Mouse (Mus musculus): ENCODE results near the gene Cd300ld4.
"Not testable (repeated sequence)": the region's sequence is repeated elsewhere in the genome, so short reads cannot be mapped to it uniquely, and the experiment has no call there.

The Cd300ld4 gene

DNA sequence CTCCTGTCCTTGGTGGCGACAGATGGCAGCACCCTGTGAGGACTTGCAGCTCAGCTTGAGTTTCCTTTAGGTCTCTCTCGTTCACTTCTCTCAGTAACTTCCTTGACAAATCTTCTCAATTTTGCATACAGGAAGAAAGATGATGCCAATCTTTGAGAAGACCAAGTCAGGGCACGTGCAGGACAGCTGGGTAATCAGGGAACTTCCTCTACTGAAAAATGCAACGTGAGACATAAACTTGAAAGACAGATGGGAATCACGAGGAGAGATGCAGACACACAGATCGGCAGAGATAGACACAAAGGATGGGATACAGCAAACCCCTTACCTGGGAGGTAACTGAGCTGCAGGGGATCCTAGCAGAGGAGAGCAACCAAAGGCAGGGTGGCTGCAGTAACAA lies at the start of gene Cd300ld4:
TSS of gene Cd300ld4 (minus strand) at position 101 of the 400 bp plus-strand sequence.
- DNase-seq (ENCODE audit: low spot score), result not testable (repeated sequence)

DNA sequence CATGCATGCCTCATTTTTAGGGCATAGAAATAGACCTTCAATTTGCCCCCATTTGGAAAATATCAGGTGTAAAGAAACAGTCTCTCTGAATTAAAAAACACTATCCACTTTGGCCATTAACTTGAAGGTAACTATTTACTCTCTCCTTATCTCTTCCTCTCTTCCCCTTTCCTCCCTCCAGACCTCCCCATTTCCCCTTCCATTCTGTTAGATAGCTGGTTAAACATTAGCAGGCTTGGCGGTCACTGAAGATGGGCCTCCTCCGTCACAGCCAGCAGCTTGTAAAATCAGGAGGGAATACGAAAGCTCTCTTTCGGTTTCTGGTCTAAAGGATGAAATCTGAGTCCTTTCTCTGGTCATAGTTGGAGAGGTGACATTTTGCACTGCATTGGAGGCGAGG lies 49.0 kb upstream of the Cd300ld4 start:
- DNase-seq (ENCODE audit: low spot score), result no peak

DNA sequence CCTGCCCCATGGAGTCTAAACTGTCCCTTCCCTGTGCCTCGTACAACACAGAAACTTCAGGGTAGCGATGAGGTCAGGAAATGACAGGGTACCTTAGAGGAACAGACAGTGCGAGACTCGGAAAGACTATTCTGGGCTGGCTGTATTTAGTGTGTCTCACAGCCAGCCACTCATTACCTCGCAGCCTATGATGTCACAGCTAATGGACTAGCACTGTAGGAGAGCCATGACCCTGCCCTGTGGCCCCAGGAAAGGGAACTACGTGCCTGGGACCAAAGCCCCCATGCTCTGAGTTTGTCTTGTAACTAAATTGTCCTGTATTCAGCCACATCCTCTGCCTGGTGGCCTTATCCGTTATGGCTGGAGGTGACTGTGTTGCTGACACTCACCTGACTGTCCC lies 48.6 kb upstream of the Cd300ld4 start:
- no peak for DNase-seq (ENCODE audit: low spot score)

DNA sequence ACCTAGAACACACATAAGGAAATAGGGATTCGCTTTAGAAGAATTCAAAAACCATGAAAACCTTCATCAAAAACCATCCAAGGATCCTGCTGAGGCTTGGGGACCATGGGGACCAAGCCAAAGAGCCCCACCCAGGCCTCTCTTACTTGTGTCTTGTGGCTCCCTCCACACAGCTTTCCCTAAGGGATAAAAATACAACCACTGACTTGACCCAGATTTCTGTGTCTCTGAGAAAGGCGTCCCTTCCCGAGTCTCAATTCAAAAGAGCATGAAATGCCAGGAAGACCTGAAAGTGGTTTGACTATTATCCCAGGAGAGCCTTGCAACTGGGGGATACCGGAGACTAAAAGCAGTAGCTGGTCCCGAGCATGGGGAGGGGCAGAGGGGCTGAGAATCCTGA lies 46.2 kb upstream of the Cd300ld4 start:
- DNase-seq (ENCODE audit: low spot score), result no peak

DNA sequence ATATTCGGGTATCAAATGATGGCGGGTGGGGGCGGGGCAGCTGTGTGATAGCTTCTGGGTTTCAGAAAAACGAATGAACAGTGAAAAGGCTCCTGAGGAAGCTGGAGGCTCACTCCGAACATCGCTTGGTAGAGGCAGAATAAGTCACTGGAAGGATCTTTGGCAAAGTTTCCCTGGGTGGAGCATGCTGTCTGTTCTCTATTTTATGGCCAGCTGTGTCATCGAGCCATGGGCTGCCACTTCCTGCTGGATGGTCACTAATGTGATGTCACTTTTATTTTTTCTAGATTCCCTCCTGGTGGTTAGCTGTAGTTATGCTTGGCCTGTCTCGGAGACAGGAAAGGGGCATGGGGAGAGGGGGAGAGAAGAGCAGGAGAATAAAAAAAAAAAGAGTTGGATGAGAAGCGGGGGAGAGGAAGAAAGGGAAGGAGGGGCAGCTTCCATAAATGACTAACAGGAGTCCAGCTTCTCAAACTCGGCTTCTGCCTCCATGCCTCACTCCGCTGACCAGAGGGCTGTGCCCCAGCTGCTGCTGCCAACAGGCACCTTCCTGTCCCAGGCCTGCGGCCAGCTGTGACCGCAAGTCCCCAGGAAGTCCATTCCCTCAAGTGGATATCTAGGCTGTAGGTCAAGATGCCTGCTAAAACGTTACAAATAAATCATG lies 45.0 kb upstream of the Cd300ld4 start:
- DNase-seq (ENCODE audit: low spot score), result no peak

DNA sequence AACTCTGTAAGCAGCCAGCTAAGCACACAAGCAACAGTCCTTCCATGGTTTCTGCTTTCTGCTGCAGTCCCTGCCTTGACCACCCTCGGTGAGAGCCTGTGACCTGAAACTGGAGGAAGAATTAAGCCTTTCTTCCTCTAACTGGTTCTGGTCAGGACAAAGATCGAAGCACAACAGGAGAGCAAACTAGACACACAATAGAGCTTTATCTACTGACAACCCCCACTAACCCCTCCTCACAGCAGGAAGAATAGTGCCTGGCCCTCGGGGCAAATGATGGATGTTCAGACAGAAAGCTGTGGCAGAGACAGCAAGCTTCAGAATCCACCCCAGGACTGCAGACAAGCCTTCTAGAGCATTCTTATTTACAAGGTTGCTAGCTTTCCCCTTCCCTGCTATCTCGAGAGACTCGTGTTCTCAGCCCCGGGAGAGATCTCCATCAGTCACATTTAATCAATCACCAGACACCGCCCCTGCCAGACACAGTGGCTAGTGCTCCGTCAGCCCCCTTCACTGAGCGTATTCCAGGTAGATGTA lies 44.3 kb upstream of the Cd300ld4 start:
- DNase-seq (ENCODE audit: low spot score), result no peak

DNA sequence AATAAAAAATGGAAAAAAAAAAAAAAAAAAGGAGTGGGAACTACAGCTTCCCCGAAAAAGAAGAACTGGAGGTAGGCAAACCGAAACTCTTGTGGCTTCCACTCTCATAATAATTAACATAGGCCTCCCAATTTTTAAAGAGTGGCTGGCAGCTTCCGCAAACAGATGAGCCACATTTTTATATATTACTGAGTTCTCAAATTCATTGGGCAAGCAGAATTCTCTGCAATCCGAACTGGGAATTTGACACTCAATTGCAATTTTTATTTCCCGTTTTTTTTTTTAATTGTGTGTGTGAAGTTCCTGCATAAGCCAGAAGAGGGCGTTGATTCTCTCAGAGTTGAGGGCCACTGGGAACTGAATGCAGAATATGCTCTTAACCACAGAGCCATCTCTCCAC lies 40.0 kb upstream of the Cd300ld4 start:
- DNase-seq (ENCODE audit: low spot score), result no peak

DNA sequence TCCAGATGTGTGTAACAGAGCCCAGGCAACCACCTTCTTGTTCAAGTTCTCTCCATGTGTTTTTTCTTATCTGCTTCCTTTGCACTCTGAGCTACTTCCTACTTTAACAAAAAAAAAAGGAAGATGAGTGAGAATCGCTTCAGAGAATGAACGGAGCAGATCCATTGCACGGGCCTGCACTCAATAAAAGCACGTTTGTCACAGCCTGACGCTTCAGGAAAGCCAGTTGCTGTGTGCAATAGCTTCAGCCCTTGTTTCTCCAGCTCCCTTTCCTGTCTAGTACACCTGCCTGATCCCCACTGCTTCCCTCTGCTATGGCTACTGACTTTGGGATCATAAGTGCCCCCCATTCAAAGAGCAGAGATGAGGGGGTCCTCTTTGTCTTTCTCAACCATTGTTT lies 35.3 kb upstream of the Cd300ld4 start, which contains the start of gene Cd300e:
TSS of gene Cd300e (minus strand) at position 101 of the 400 bp plus-strand sequence.
- no peak for DNase-seq (ENCODE audit: low spot score)

DNA sequence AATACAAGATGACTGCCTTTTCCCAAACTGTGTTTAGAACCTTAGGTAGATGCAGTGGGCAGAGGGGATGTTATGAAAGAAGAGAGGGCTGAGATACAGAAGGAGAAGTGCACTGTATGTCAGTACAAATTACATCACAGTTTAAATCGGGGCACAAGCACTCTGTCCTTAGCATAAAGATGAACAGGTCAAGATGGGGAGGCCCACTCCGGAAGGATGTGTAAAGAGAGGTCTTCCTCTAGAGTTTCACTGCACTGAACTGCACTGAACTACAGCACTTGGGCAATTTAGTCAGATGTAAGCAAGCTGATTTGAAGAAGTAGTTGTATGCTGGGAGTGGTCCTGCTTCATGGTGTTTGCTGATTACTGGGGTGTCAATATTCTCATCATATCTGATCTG lies 33.0 kb upstream of the Cd300ld4 start:
- DNase-seq (ENCODE audit: low spot score), result no peak

DNA sequence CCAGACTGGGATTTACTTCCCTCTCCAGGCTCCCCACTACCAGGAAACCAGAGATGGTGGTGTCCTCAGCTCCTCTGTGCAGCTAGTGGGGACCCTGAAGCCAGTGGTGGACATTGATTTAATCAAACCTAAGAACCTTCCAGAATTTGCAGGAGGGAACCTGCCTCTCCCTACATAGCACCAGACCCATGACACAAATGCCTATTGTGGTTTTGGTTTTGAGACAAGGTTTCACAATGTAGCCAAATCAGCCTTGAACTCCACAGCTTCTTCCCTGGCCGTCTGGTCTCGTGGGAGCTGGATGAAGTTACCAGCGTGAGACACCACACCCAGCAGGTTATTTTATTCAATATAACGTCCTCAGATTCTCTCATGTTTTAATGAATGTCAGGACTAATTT lies 31.9 kb upstream of the Cd300ld4 start:
- no peak for DNase-seq (ENCODE audit: low spot score)

DNA sequence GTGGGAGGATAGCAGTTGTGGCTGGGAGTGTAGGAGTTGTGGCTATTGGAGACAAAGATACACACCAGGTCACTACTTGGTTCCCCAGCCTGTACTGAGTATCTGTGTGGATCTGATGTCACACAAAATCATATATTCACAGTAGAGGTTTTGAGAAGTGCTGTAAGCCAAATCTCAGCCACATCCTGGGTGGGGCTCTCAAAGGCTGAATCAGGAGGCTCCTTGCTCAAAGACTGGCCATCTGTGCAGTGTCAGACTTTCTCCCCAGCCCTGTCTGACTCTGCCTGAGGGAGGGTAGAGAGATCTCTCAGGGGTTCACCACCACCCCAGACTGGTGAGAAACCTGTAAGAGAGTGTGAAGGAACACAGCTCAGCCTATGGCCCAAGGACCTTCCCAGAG lies 27.7 kb upstream of the Cd300ld4 start:
- no peak for DNase-seq (ENCODE audit: low spot score)

DNA sequence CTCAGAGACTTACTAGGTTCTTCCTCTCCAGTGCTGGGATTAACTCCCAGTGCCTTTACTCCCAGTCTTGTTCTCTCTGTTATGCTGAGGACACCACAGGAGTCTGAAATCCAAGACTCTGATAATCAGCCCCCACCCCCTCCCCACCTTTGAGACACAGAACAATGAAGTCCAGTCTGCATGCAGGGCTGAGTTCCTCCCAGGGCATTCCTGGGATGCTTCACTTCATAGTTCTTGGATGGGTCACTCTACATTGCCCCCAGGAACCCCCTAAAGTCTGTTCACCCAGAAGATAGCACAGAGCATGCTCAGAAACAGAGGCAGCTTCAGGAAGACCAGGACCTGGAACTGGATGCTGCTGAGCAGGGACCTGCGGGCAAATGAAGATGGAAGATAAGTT lies 26.2 kb upstream of the Cd300ld4 start:
- DNase-seq (ENCODE audit: low spot score), result no peak

DNA sequence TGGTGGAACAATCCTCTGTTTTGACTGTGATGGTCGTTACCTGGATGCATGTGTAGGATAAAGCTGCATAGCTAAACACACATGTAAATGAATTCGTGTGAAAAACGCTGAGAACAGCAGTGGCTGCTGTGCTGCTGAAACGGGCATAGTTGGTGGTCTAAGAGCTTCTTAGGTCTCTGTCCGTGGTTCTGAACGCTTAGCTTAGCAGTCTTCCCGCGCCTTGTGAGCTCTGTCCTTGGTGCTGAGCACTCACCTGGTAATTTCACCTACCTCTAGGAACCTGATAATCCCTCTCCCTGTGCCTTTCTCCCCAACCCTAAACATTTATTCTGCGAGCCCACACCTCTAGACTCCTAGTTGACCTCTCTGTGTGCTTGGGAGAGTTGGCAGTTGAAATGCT lies 25.4 kb upstream of the Cd300ld4 start:
- no peak for DNase-seq (ENCODE audit: low spot score)

DNA sequence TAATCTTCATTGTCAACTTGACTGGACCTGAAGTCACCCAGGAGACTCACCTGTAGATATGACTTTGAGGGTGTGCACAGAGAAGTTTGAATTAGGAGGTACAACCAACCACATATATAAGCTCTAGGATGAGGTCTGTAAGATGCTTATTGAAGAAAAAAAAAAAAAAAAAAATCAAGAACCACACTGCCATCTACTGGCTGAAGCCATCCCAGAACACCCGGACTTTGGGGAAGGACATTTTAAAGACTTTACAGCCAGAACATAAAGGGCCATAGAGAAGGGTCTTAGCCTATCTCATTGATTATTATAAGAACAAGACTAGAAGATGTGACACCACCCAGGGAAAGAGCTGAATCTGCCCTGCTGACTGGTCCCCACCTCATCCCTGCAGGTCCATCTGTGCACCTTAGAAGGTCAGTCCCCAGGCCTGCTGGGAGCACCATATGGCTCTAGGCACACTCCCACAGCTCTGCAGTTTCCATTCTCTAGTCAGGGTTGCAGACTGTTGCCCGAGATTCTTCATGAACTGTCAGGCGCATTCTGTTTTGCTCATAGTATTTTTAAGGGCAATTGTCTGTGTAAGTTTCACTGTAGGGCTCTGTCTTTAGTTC lies 22.6 kb upstream of the Cd300ld4 start:
- DNase-seq (ENCODE audit: low spot score), result no peak

DNA sequence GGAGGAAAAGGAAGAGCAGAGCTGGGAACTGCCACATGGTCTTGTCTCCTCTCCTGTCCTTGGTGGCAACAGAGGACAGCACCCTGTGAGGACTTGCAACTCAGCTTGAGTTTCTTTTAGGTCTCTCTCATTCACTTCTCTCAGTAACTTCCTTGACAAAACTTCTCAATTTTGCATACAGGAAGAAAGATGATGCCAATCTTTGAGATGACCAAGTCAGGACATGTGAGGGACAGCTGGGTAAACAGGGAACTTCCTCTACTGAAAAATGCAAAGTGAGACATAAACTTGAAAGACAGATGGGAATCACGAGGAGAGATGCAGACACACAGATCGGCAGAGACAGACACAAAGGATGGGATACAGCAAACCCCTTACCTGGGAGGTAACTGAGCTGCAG lies 21.4 kb upstream of the Cd300ld4 start, which contains the start of gene Cd300ld3:
TSS of gene Cd300ld3 (minus strand) at position 151 of the 400 bp plus-strand sequence.
- DNase-seq (ENCODE audit: low spot score), result no peak

DNA sequence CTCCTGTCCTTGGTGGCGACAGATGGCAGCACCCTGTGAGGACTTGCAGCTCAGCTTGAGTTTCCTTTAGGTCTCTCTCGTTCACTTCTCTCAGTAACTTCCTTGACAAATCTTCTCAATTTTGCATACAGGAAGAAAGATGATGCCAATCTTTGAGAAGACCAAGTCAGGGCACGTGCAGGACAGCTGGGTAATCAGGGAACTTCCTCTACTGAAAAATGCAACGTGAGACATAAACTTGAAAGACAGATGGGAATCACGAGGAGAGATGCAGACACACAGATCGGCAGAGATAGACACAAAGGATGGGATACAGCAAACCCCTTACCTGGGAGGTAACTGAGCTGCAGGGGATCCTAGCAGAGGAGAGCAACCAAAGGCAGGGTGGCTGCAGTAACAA lies 10.9 kb upstream of the Cd300ld4 start, which contains the start of gene Cd300ld5:
TSS of gene Cd300ld5 (minus strand) at position 101 of the 400 bp plus-strand sequence.
- DNase-seq (ENCODE audit: low spot score), result not testable (repeated sequence)

DNA sequence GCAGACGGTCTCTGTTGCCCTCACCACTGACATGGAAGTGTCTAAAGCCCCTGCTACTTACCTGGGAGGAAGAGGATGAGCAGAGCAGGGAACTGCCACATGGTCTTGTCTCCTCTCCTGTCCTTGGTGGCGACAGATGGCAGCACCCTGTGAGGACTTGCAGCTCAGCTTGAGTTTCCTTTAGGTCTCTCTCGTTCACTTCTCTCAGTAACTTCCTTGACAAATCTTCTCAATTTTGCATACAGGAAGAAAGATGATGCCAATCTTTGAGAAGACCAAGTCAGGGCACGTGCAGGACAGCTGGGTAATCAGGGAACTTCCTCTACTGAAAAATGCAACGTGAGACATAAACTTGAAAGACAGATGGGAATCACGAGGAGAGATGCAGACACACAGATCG lies 10.7 kb downstream of the Cd300ld4 start, which contains the start of gene Cd300ld2:
TSS of gene Cd300ld2 (minus strand) at position 101 of the 400 bp plus-strand sequence.
- DNase-seq (ENCODE audit: low spot score), result not testable (repeated sequence)

DNA sequence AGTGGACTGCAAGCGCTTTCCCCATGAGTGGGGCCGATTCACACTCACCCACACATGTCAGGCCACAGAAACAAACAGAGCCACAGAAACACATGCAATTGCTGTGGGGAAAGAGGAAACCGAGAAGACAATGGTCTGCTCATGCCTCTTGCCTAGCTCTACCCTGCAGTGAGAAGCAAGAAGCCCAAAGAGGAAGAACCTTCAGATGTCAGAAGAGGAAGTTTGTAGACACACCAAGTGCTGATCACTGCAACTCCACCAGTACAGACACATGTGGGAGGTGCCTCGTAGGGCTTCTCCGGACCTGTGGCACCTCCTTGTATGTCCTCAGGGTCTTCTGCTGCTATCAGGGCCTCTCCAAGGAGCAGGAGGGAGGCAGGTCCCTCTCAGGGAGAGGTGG lies 22.7 kb downstream of the Cd300ld4 start:
- DNase-seq (ENCODE audit: low spot score), result no peak

DNA sequence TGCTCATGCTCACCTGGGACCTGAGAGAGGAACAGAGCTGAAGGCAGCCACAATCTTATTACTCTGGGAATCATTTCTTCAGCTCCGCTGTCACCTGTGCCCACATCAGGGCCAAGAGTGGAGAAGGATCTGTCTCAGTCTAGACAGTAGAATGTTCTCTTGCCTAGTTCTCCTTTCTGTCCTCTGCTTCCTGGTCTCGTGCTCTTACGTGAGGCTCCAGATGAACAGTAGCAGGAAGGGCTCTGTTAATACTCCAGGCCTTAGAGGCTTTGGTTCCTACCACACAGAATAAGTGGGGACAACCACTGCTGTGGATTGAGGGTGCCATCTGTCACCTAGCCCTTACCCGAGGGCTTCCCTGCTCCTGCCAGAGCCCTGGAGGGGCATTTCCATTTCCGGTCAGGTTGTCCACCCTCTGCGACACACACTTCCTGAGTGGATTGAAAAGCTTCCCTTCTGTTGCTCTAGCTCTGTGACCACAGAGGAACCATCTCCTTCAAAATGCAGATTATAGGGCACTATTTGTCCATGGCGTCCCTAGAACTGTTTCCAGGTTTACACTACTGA lies 25.3 kb downstream of the Cd300ld4 start, which contains the start of gene Cd300c2:
TSS of gene Cd300c2 (minus strand) at position 407 of the 567 bp plus-strand sequence.
- DNase-seq (ENCODE audit: low spot score), result no peak

DNA sequence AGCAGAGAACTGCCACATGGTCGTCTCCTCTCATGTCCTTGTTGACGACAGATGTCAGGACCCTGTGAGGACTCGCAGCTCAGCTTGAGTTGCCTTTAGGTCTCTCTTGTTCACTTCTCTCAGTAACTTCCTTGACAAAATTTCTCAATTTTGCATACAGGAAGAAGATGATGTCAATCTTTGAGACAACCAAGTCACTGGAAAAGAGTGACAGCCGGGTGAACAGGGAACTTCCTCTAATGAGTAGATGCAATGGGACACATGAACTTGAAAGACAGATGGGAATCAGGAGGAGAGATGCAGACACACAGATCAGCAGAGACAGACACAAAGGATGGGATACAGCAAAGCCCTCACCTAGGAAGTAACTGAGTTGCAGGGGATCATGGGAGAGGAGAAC lies 37.0 kb downstream of the Cd300ld4 start, which contains the start of gene Cd300ld:
TSS of gene Cd300ld (minus strand) at position 130 of the 400 bp plus-strand sequence.
- DNase-seq (ENCODE audit: low spot score), result no peak

DNA sequence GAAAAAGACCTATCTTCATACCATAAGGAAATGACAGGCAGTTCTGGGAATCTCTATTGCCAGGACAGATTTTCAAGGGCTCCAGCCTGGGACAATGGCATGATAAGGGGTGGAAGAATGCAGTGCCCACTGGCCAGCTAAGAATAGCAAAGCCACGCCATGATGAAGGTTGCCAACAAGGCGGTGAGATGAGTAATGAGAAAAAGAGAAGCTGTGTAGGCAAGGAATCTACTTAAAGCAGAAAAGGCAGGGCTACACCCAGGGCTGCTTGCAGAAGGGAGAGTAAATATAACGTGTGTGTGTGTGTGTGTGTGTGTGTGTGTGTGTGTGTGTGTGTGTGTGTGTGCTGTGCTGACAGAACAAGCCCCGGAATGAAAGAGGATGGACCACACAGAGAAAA lies 44.9 kb downstream of the Cd300ld4 start:
- DNase-seq (ENCODE audit: low spot score), result no peak

DNA sequence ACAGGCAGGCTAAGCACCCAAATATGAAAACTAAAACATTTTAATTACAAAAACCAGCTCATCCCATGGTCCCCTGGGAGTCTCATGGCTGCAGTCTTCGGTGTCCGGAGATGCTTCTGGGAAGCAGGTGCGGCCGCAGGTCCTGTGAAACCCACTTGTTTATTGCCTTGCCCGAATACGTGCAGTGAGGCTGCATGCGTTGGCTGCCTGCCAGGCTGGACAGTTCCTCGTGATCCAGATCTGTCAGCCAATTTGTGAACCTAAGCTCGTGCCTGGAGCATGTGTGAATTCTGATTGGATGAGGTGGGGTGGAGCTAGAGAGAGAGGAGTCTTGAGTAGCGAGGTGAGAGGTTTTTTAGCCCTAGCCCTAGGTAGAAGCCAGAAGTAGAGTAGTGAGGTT lies 54.1 kb downstream of the Cd300ld4 start:
- no peak for DNase-seq (ENCODE audit: low spot score)

All from left cerebral cortex, adult 11 months (tissue).